Mouse (Mus musculus) testis, adult 2 months (tissue): ENCODE measurements around the gene Lpar3.

Experiments used
- CTCF ChIP-seq: fragments of 200-500 bp; IDR thresholded peaks from 2 replicates; pipeline ENCODE4 v1.5.1; 2012; ENCODE audit warnings: low read depth, mild to moderate bottlenecking, inconsistent platforms, low read length, moderate library complexity; ENCODE audit not compliant: control insufficient read depth, insufficient read depth, insufficient replicate concordance
- POLR2A ChIP-seq: fragments of 200-500 bp; IDR thresholded peaks from 2 replicates; pipeline ENCODE4 v1.6.1; 2012; ENCODE audit warnings: low read depth, mild to moderate bottlenecking, inconsistent platforms, low read length, moderate library complexity; ENCODE audit not compliant: control insufficient read depth

DNA sequence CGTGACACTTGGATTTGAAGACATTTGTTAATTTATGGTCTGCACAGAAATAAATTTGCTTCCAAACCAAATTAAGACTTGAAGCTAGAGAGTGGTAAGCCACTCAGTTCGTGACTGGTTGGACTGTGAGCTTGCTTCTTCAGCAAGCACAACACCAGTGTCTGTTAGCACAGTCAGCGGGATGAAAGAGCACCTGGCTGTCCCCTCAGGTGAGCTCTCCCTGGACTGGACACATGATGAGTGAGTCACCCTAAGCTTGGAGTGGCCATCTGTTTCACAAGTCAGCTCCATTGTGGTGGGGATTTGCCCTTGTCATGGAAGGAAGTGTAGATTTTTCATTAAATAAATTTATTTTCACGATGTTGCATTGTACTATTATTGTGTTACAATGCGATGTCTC lies 25.6 kb upstream of the Lpar3 start:
- TF ChIP-seq POLR2A = no peak
- no peak for TF ChIP-seq CTCF
